Mouse (Mus musculus) heart, embryonic 13.5 days (tissue): ENCODE measurements around the gene Ssh1. TPM values are rescaled to one million over a fixed set of nuclear protein-coding genes. Genes with fewer than 3 reads are reported as not detected.

ENCODE experiments used
- ATAC-seq: fragments of 200-750 bp; cut with Nextera tagmentation; 2 replicates; pipeline ENCODE4 v1.8.0; 2017; ENCODE audit warnings: moderate TSS enrichment; ENCODE audit not compliant: insufficient number of reproducible peaks, low FRiP score, low TSS enrichment; ENCODE audit errors: extremely low read depth
- H3K27ac ChIP-seq: fragments of 300-500 bp; sonication (generic); replicated peaks from 2 replicates; pipeline ENCODE4 v1.5.1; 2015; ENCODE audit warnings: moderate library complexity, mild to moderate bottlenecking, inconsistent platforms
- H3K27me3 ChIP-seq: fragments of 300-500 bp; sonication (generic); replicated peaks from 2 replicates; pipeline ENCODE4 v1.6.1; 2015; ENCODE audit warnings: mild to moderate bottlenecking, inconsistent platforms
- H3K36me3 ChIP-seq: fragments of 300-500 bp; sonication (generic); 2 replicates; pipeline ENCODE4 v1.6.1; 2015; ENCODE audit warnings: mild to moderate bottlenecking, inconsistent platforms
- H3K4me1 ChIP-seq: fragments of 300-500 bp; sonication (generic); 2 replicates; pipeline ENCODE4 v1.6.1; 2015; ENCODE audit warnings: inconsistent platforms
- H3K4me2 ChIP-seq: fragments of 300-500 bp; sonication (generic); 2 replicates; pipeline ENCODE4 v1.6.1; 2015; ENCODE audit warnings: inconsistent platforms, mild to moderate bottlenecking, moderate library complexity
- H3K4me3 ChIP-seq: fragments of 300-500 bp; sonication (generic); 2 replicates; pipeline ENCODE4 v1.5.1; 2015; ENCODE audit warnings: moderate library complexity, mild to moderate bottlenecking, inconsistent platforms
- H3K9ac ChIP-seq: fragments of 300-500 bp; sonication (generic); 2 replicates; pipeline ENCODE4 v1.6.1; 2015; ENCODE audit warnings: inconsistent platforms, mild to moderate bottlenecking, moderate library complexity
- H3K9me3 ChIP-seq: fragments of 300-500 bp; sonication (generic); 2 replicates; pipeline ENCODE4 v1.6.1; 2016; ENCODE audit warnings: inconsistent platforms
- WGBS: fragments of 180-500 bp; shearing (Covaris S2); methylation state at CpG from one replicate; pipeline ENCODE4 v1.1.7; 2015; ENCODE audit warnings: mixed read lengths; 5-methylcytosine and 5-hydroxymethylcytosine counted together
- polyA plus RNA-seq: library from polyadenylated mRNA; unstranded; fragments of >200 nt; fragmentation: Nextera tagmentation; extraction: Ambion mirVana; gene quantifications from 2 replicates; pipeline ENCODE4 v1.2.1, GENCODE M21; 2015

The Ssh1 gene
- polyA plus RNA-seq, 1 experiment from 2014 or later, result 13.5 TPM

GRCm38 (mm10) chr5:113992339-113992831 is 1.3 kb downstream of the Ssh1 start:
- Histone ChIP-seq H3K4me1 (peaks cover 60% of the 10 kb centered on the region), H3K9ac (peak overlapping the region; percentile 97), H3K36me3 (peaks cover 20% of the 10 kb centered on the region), H3K4me2 (peak overlapping the region; percentile 89), H3K27ac (peak overlapping the region; percentile 95), H3K9me3 (no peaks in the 10 kb centered on the region), H3K27me3 (no peaks in the 10 kb centered on the region), H3K4me3 (peak overlapping the region; percentile 90)
- ATAC-seq, result no peak
- WGBS, result 20% methylated on average over 12 of the region's 12 CpGs

- Histone ChIP-seq H3K4me1 (peaks cover 63% of the 10 kb centered on the region), H3K9ac (peak overlapping the region; percentile 52; the same call in 1 of the 2 replicates), H3K27ac (no peak overlapping the region), H3K9me3 (no peaks in the 10 kb centered on the region), H3K4me2 (peak overlapping the region; percentile 89), H3K4me3 (no peak overlapping the region), H3K27me3 (no peaks in the 10 kb centered on the region), H3K36me3 (peaks cover 22% of the 10 kb centered on the region)
- ATAC-seq, result no peak
- WGBS, result 54% methylated on average over 7 of the region's 7 CpGs
These were observed 2.6 kb downstream of the Ssh1 start for GRCm38 (mm10) chr5:113991141-113991540.

- ATAC-seq, result no peak
- H3K36me3 ChIP-seq, result peaks cover 22% of the 10 kb centered on the region
- H3K4me1 ChIP-seq, result peaks cover 67% of the 10 kb centered on the region
- 0 out of 2 replicates have a peak overlapping the region, but pooled peaks have one; percentile 89 for H3K4me2 ChIP-seq
- 90% methylated on average over 5 of the region's 5 CpGs for WGBS
- H3K9me3 ChIP-seq, result no peaks in the 10 kb centered on the region
- no peak overlapping the region for H3K27ac ChIP-seq
- no peak overlapping the region for H3K4me3 ChIP-seq
- H3K27me3 ChIP-seq, result no peaks in the 10 kb centered on the region
- H3K9ac ChIP-seq, result 0 out of 2 replicates have a peak overlapping the region, but pooled peaks have one; percentile 52
These were observed 3.1 kb downstream of the Ssh1 start for GRCm38 (mm10) chr5:113990593-113990992.

- Histone ChIP-seq H3K4me2 (peak overlapping the region; percentile 27), H3K27me3 (no peaks in the 10 kb centered on the region), H3K9ac (peak overlapping the region; percentile 38; the same call in 1 of the 2 replicates), H3K27ac (0 out of 2 replicates have a peak overlapping the region, but pooled peaks have one; percentile 8), H3K9me3 (no peaks in the 10 kb centered on the region), H3K4me1 (peaks cover 74% of the 10 kb centered on the region), H3K4me3 (no peak overlapping the region), H3K36me3 (peaks cover 22% of the 10 kb centered on the region)
- 61% methylated on average over 20 of the region's 20 CpGs for WGBS
- no peak for ATAC-seq
These were observed 4.2 kb downstream of the Ssh1 start for GRCm38 (mm10) chr5:113989437-113990024.

- no peaks in the 10 kb centered on the region for H3K27me3 ChIP-seq
- H3K4me3 ChIP-seq, result no peak overlapping the region
- H3K27ac ChIP-seq, result peak overlapping the region; percentile 69
- H3K9me3 ChIP-seq, result no peaks in the 10 kb centered on the region
- peaks cover 35% of the 10 kb centered on the region for H3K36me3 ChIP-seq
- H3K4me2 ChIP-seq, result peak overlapping the region; percentile 34; the same call in 1 of the 2 replicates
- 33% methylated on average over 9 of the region's 9 CpGs for WGBS
- ATAC-seq, result no peak; the same call in 1 of the 2 replicates
- H3K9ac ChIP-seq, result peak overlapping the region; percentile 25; the same call in 1 of the 2 replicates
- H3K4me1 ChIP-seq, result peaks cover 82% of the 10 kb centered on the region
These were observed 7.3 kb downstream of the Ssh1 start for GRCm38 (mm10) chr5:113986182-113986961.

GRCm38 (mm10) chr5:113985737-113986136 is 8.0 kb downstream of the Ssh1 start:
- ATAC-seq, result no peak
- Histone ChIP-seq H3K36me3 (peaks cover 39% of the 10 kb centered on the region), H3K4me2 (0 out of 2 replicates have a peak overlapping the region, but pooled peaks have one; percentile 34), H3K27me3 (no peaks in the 10 kb centered on the region), H3K9me3 (no peaks in the 10 kb centered on the region), H3K4me3 (no peak overlapping the region), H3K9ac (0 out of 2 replicates have a peak overlapping the region, but pooled peaks have one; percentile 25), H3K4me1 (peaks cover 80% of the 10 kb centered on the region), H3K27ac (peak overlapping the region; percentile 69)
- 59% methylated on average over 2 of the region's 2 CpGs for WGBS

GRCm38 (mm10) chr5:113984025-113984740 is 9.5 kb downstream of the Ssh1 start:
- 59% methylated on average over 13 of the region's 13 CpGs for WGBS
- H3K36me3 ChIP-seq, result peaks cover 35% of the 10 kb centered on the region
- no peak; the same call in 1 of the 2 replicates for ATAC-seq
- H3K4me3 ChIP-seq, result no peak overlapping the region
- peak overlapping the region; percentile 6; the same call in 1 of the 2 replicates for H3K4me2 ChIP-seq
- peak overlapping the region; percentile 40 for H3K9ac ChIP-seq
- no peaks in the 10 kb centered on the region for H3K27me3 ChIP-seq
- H3K9me3 ChIP-seq, result no peaks in the 10 kb centered on the region
- peaks cover 75% of the 10 kb centered on the region for H3K4me1 ChIP-seq
- H3K27ac ChIP-seq, result no peak overlapping the region; the same call in 1 of the 2 replicates

GRCm38 (mm10) chr5:113983541-113983940 is 10.2 kb downstream of the Ssh1 start:
- WGBS, result 35% methylated on average over 6 of the region's 6 CpGs
- no peak overlapping the region for H3K4me3 ChIP-seq
- H3K27me3 ChIP-seq, result no peaks in the 10 kb centered on the region

GRCm38 (mm10) chr5:113981843-113982242 is 11.9 kb downstream of the Ssh1 start:
- ATAC-seq, result no peak
- H3K4me3 ChIP-seq, result no peak overlapping the region
- peaks cover 33% of the 10 kb centered on the region for H3K36me3 ChIP-seq
- WGBS, result 54% methylated on average over 8 of the region's 8 CpGs
- 0 out of 2 replicates have a peak overlapping the region, but pooled peaks have one; percentile 7 for H3K27ac ChIP-seq
- H3K9ac ChIP-seq, result peak overlapping the region; percentile 5; the same call in 1 of the 2 replicates
- no peaks in the 10 kb centered on the region for H3K27me3 ChIP-seq
- no peaks in the 10 kb centered on the region for H3K9me3 ChIP-seq
- H3K4me1 ChIP-seq, result peaks cover 84% of the 10 kb centered on the region
- H3K4me2 ChIP-seq, result no peak overlapping the region

More at GRCm38 (mm10) chr5:113983541-113983940, 10.2 kb downstream of the Ssh1 start:
- ATAC-seq, result no peak
- H3K9me3 ChIP-seq, result no peaks in the 10 kb centered on the region
- peak overlapping the region; percentile 6; the same call in 1 of the 2 replicates for H3K4me2 ChIP-seq
- no peak overlapping the region for H3K27ac ChIP-seq
- peaks cover 30% of the 10 kb centered on the region for H3K36me3 ChIP-seq
- H3K4me1 ChIP-seq, result peaks cover 74% of the 10 kb centered on the region
- H3K9ac ChIP-seq, result peak overlapping the region; percentile 40

- H3K4me2 ChIP-seq, result no peak overlapping the region
- WGBS, result 78% methylated on average over 6 of the region's 6 CpGs
- H3K36me3 ChIP-seq, result peaks cover 38% of the 10 kb centered on the region
- no peak overlapping the region for H3K9ac ChIP-seq
- H3K9me3 ChIP-seq, result no peaks in the 10 kb centered on the region
- no peak overlapping the region for H3K27ac ChIP-seq
- no peak overlapping the region for H3K4me3 ChIP-seq
- no peak for ATAC-seq
- H3K27me3 ChIP-seq, result no peaks in the 10 kb centered on the region
- peaks cover 84% of the 10 kb centered on the region for H3K4me1 ChIP-seq
These were observed 12.5 kb downstream of the Ssh1 start for GRCm38 (mm10) chr5:113981171-113981570.
